Mouse (Mus musculus) E14TG2a.4 (cell line): Measurements from ENCODE around the gene Fbxo8.
A peak's percentile ranks its signal among the peaks of the same experiment; 100 is the strongest.

Experiments
- H3K27me3 ChIP-seq: 2 replicates; pipeline ENCODE4 v1.6.1; 2014; ENCODE audit warnings: low read length, control low read depth; ENCODE audit not compliant: insufficient read depth
- H3K36me3 ChIP-seq: 2 replicates; pipeline ENCODE4 v1.6.1; 2014; ENCODE audit warnings: low read length, control low read depth; ENCODE audit not compliant: insufficient read depth
- H3K4me1 ChIP-seq: replicated peaks from 2 replicates; pipeline ENCODE4 v1.6.1; 2014; ENCODE audit warnings: low read depth, low read length, control low read depth
- H3K4me3 ChIP-seq: replicated peaks from 2 replicates; pipeline ENCODE4 v1.5.1; 2014; ENCODE audit warnings: mild to moderate bottlenecking, low read length
- H3K9me3 ChIP-seq: 2 replicates; pipeline ENCODE4 v1.6.1; 2014; ENCODE audit warnings: low read length, control low read depth
- CTCF ChIP-seq: conservative IDR thresholded peaks from 2 replicates; pipeline ENCODE4 v1.5.1; 2014; ENCODE audit warnings: low read length
- NANOG ChIP-seq: IDR thresholded peaks from 2 replicates; pipeline ENCODE4 v1.6.1; 2014; ENCODE audit warnings: borderline replicate concordance, low read length, mixed read lengths
- POU5F1 ChIP-seq: IDR thresholded peaks from 2 replicates; pipeline ENCODE4 v1.6.1; 2014; ENCODE audit warnings: low read length, borderline replicate concordance

The Fbxo8 gene

GRCm38 (mm10) chr8:56550558-56551360, at the start of gene Fbxo8, which contains the start of gene Cep44:
Gene Fbxo8 (plus strand): TSS chr8:56551090.
Gene Cep44 (minus strand): TSS chr8:56551047.
- Histone ChIP-seq H3K4me3 (peak within 1 kb of the TSS; percentile 96), H3K9me3 (no peaks in the 10 kb centered on the region), H3K27me3 (no peaks in the 10 kb centered on the region), H3K36me3 (peaks cover 12% of the 10 kb centered on the region), H3K4me1 (peaks cover 16% of the 10 kb centered on the region)
- no peak for TF ChIP-seq POU5F1
- no peak for TF ChIP-seq NANOG
- TF ChIP-seq CTCF = no peak

GRCm38 (mm10) chr8:56501911-56502310, 49.0 kb upstream of the Fbxo8 start:
- Histone ChIP-seq H3K27me3 (no peaks in the 10 kb centered on the region), H3K4me3 (no peak overlapping the region), H3K36me3 (no peaks in the 10 kb centered on the region), H3K4me1 (0 out of 2 replicates have a peak, but pooled peaks cover 5% of the 10 kb centered on the region), H3K9me3 (no peaks in the 10 kb centered on the region)
- no peak for TF ChIP-seq NANOG
- TF ChIP-seq POU5F1 = no peak
- no peak for TF ChIP-seq CTCF

GRCm38 (mm10) chr8:56508318-56508951, 42.5 kb upstream of the Fbxo8 start:
- Histone ChIP-seq H3K9me3 (no peaks in the 10 kb centered on the region), H3K4me3 (no peak overlapping the region), H3K4me1 (0 out of 2 replicates have a peak, but pooled peaks cover 5% of the 10 kb centered on the region), H3K27me3 (no peaks in the 10 kb centered on the region), H3K36me3 (no peaks in the 10 kb centered on the region)
- TF ChIP-seq NANOG = no peak
- TF ChIP-seq POU5F1 = no peak
- no peak for TF ChIP-seq CTCF

GRCm38 (mm10) chr8:56508952-56509479, 41.9 kb upstream of the Fbxo8 start:
- TF ChIP-seq POU5F1 = no peak
- no peak for TF ChIP-seq CTCF
- no peak for TF ChIP-seq NANOG
- H3K4me3 ChIP-seq = no peak overlapping the region

GRCm38 (mm10) chr8:56518848-56519247, 32.0 kb upstream of the Fbxo8 start:
- Histone ChIP-seq H3K4me3 (no peak overlapping the region), H3K27me3 (no peaks in the 10 kb centered on the region), H3K4me1 (no peaks in the 10 kb centered on the region), H3K36me3 (no peaks in the 10 kb centered on the region), H3K9me3 (no peaks in the 10 kb centered on the region)
- TF ChIP-seq NANOG (no peak), POU5F1 (no peak), CTCF (no peak)

More at GRCm38 (mm10) chr8:56508952-56509479, 41.9 kb upstream of the Fbxo8 start:
- no peaks in the 10 kb centered on the region for H3K36me3 ChIP-seq
- no peaks in the 10 kb centered on the region for H3K27me3 ChIP-seq
- H3K4me1 ChIP-seq = 0 out of 2 replicates have a peak, but pooled peaks cover 5% of the 10 kb centered on the region
- no peaks in the 10 kb centered on the region for H3K9me3 ChIP-seq

- no peaks in the 10 kb centered on the region for H3K4me1 ChIP-seq
- no peaks in the 10 kb centered on the region for H3K27me3 ChIP-seq
- no peaks in the 10 kb centered on the region for H3K9me3 ChIP-seq
- no peak for TF ChIP-seq CTCF
- no peak for TF ChIP-seq POU5F1
- no peak for TF ChIP-seq NANOG
- H3K4me3 ChIP-seq = no peak overlapping the region
- H3K36me3 ChIP-seq = no peaks in the 10 kb centered on the region
Observed at GRCm38 (mm10) chr8:56520249-56520648, 30.6 kb upstream of the Fbxo8 start.

GRCm38 (mm10) chr8:56521051-56521450, 29.8 kb upstream of the Fbxo8 start:
- Histone ChIP-seq H3K9me3 (no peaks in the 10 kb centered on the region), H3K36me3 (no peaks in the 10 kb centered on the region), H3K4me1 (no peaks in the 10 kb centered on the region), H3K4me3 (no peak overlapping the region), H3K27me3 (no peaks in the 10 kb centered on the region)
- TF ChIP-seq CTCF (peak; percentile 17), NANOG (no peak)

- Histone ChIP-seq H3K4me1 (no peaks in the 10 kb centered on the region), H3K36me3 (peaks cover 12% of the 10 kb centered on the region), H3K4me3 (no peak overlapping the region), H3K27me3 (no peaks in the 10 kb centered on the region), H3K9me3 (no peaks in the 10 kb centered on the region)
- TF ChIP-seq CTCF (no peak), POU5F1 (no peak), NANOG (no peak)
Observed at GRCm38 (mm10) chr8:56528869-56529268, 22.0 kb upstream of the Fbxo8 start.
